Comparison of ENCODE assay signal across 8 mouse cellular contexts in genomic region chr12:85305247-85305892, GRCm38 (mm10). TPM values are rescaled to one million over a fixed set of nuclear protein-coding genes. Genes with fewer than 3 reads are reported as not detected.
DNase-seq lines count a peak whose midpoint lies in the region; ATAC-seq and TF ChIP-seq lines count a peak whose summit lies in the region.

No protein-coding gene starts in this region.

- H3K27ac ChIP-seq in hindbrain, embryonic 10.5 days, result no peak overlapping the region
- H3K27ac ChIP-seq in hindbrain, embryonic 12.5 days, result no peak overlapping the region
- H3K27ac ChIP-seq in kidney, adult 2 months (ENCODE audit: insufficient read depth, low read depth, low read length), result peak overlapping the region; percentile 11; the same call in 1 of the 2 replicates
- no peak overlapping the region for H3K27ac ChIP-seq in limb, embryonic 11.5 days (replicated peaks; ENCODE audit: low read depth, low read length)
- H3K27ac ChIP-seq in midbrain, embryonic 13.5 days, result no peak overlapping the region

- H3K36me3 ChIP-seq in hindbrain, embryonic 10.5 days, result peaks cover 98% of the 10 kb centered on the region
- H3K36me3 ChIP-seq in hindbrain, embryonic 12.5 days, result peaks cover 92% of the 10 kb centered on the region
- H3K36me3 ChIP-seq in kidney, adult 2 months (ENCODE audit: control insufficient read depth, insufficient read depth, low read length), result peaks cover 7% of the 10 kb centered on the region; the same call in 1 of the 2 replicates
- peaks cover 19% of the 10 kb centered on the region for H3K36me3 ChIP-seq in limb, embryonic 11.5 days (ENCODE audit: control insufficient read depth, insufficient read depth, low read length)
- peaks cover 92% of the 10 kb centered on the region for H3K36me3 ChIP-seq in midbrain, embryonic 13.5 days

- 56% methylated on average over 16 of the region's 16 CpGs for WGBS in hindbrain, embryonic 10.5 days
- 52% methylated on average over 16 of the region's 16 CpGs for WGBS in hindbrain, embryonic 12.5 days
- WGBS in kidney, adult 2 months, result 25% methylated on average over 16 of the region's 16 CpGs
- WGBS in limb, embryonic 11.5 days, result 51% methylated on average over 16 of the region's 16 CpGs
- 51% methylated on average over 16 of the region's 16 CpGs for WGBS in midbrain, embryonic 13.5 days

- H3K4me1 ChIP-seq in hindbrain, embryonic 10.5 days (replicated peaks), result no peaks in the 10 kb centered on the region
- H3K4me1 ChIP-seq in hindbrain, embryonic 12.5 days, result no peaks in the 10 kb centered on the region
- H3K4me1 ChIP-seq in kidney, adult 2 months (ENCODE audit: control insufficient read depth, insufficient read depth, low read length), result peaks cover 11% of the 10 kb centered on the region; the same call in 1 of the 2 replicates
- no peaks in the 10 kb centered on the region for H3K4me1 ChIP-seq in limb, embryonic 11.5 days (ENCODE audit: control insufficient read depth, insufficient read depth, low read length)
- no peaks in the 10 kb centered on the region for H3K4me1 ChIP-seq in midbrain, embryonic 13.5 days (replicated peaks)

- no peak overlapping the region for H3K4me2 ChIP-seq in hindbrain, embryonic 12.5 days (replicated peaks)
- H3K4me2 ChIP-seq in limb, embryonic 11.5 days (ENCODE audit: low read depth, severe bottlenecking), result no peak overlapping the region
- no peak overlapping the region for H3K4me2 ChIP-seq in midbrain, embryonic 13.5 days (replicated peaks)

- no peak overlapping the region for H3K9ac ChIP-seq in hindbrain, embryonic 12.5 days
- no peak overlapping the region for H3K9ac ChIP-seq in limb, embryonic 11.5 days (ENCODE audit: low read length)
- no peak overlapping the region for H3K9ac ChIP-seq in midbrain, embryonic 13.5 days (replicated peaks)

- peak; percentile 82 for DNase-seq in hindbrain, embryonic 10.5 days (ENCODE audit: low spot score)
- DNase-seq in embryo, embryonic 11.5 days (ENCODE audit: low read depth, low spot score), result peak; percentile 83
- DNase-seq in heart, adult 11 months, result peak; percentile 97
- DNase-seq in kidney, adult 2 months, result peak; percentile 90
- DNase-seq in limb, embryonic 11.5 days (ENCODE audit: low spot score), result peak; percentile 93
- peak; percentile 73 for DNase-seq in spleen, adult 12 weeks (ENCODE audit: low spot score)

- H3K27me3 ChIP-seq in hindbrain, embryonic 10.5 days (ENCODE audit: insufficient read depth, poor library complexity, severe bottlenecking), result no peaks in the 10 kb centered on the region
- H3K27me3 ChIP-seq in hindbrain, embryonic 12.5 days, result no peaks in the 10 kb centered on the region
- no peaks in the 10 kb centered on the region for H3K27me3 ChIP-seq in kidney, adult 2 months (replicated peaks; ENCODE audit: control insufficient read depth, insufficient read depth, low read length)
- no peaks in the 10 kb centered on the region for H3K27me3 ChIP-seq in limb, embryonic 11.5 days (ENCODE audit: control insufficient read depth, insufficient read depth, low read length)
- H3K27me3 ChIP-seq in midbrain, embryonic 13.5 days, result no peaks in the 10 kb centered on the region

- peak; percentile 100 for TF ChIP-seq CTCF in kidney, adult 2 months (conservative IDR thresholded peaks at IDR 0.05; ENCODE audit: insufficient read depth, insufficient read length, low read depth, low read length)

- H3K9me3 ChIP-seq in hindbrain, embryonic 10.5 days, result no peaks in the 10 kb centered on the region
- no peaks in the 10 kb centered on the region for H3K9me3 ChIP-seq in hindbrain, embryonic 12.5 days (replicated peaks)
- no peaks in the 10 kb centered on the region for H3K9me3 ChIP-seq in limb, embryonic 11.5 days (ENCODE audit: control insufficient read depth, low read length)
- no peaks in the 10 kb centered on the region for H3K9me3 ChIP-seq in midbrain, embryonic 13.5 days

- no peak; the same call in 1 of the 2 replicates for ATAC-seq in hindbrain, embryonic 12.5 days (ENCODE audit: low FRiP score)
- no peak; the same call in 1 of the 2 replicates for ATAC-seq in limb, embryonic 11.5 days (ENCODE audit: insufficient number of reproducible peaks, low FRiP score, low TSS enrichment, low read depth)
- peak; percentile 24; the same call in 1 of the 2 replicates for ATAC-seq in midbrain, embryonic 13.5 days

- TF ChIP-seq POLR2A in kidney, adult 2 months (IDR thresholded peaks at IDR 0.05; ENCODE audit: low read depth, low read length), result no peak

- H3K4me3 ChIP-seq in hindbrain, embryonic 10.5 days, result no peak overlapping the region
- H3K4me3 ChIP-seq in hindbrain, embryonic 12.5 days, result no peak overlapping the region
- peak overlapping the region; percentile 32; the same call in 1 of the 2 replicates for H3K4me3 ChIP-seq in kidney, adult 2 months (ENCODE audit: insufficient read depth, low read depth, low read length)
- no peak overlapping the region for H3K4me3 ChIP-seq in limb, embryonic 11.5 days (ENCODE audit: low read depth, low read length)
- H3K4me3 ChIP-seq in midbrain, embryonic 13.5 days (replicated peaks), result no peak overlapping the region

RNA-seq across cellular contexts. Expression of gene Zc2hc1c, which starts 17.0 kb away (rescaled TPM):
- polyA plus RNA-seq in hindbrain, embryonic 10.5 days (2016; fragmentation: Nextera tagmentation; extraction: Ambion mirVana), result 1.1 and 1.7 TPM in 2 replicates
- 1.3 and 1.4 TPM in 2 replicates for polyA plus RNA-seq in hindbrain, embryonic 12.5 days (2016; fragmentation: Nextera tagmentation; extraction: Ambion mirVana)
- polyA plus RNA-seq in kidney, adult 2 months (2012; rRNA removed), result 2.8 and 3.2 TPM in 2 replicates
- 0.67 and 0.85 TPM in 2 replicates for polyA plus RNA-seq in limb, embryonic 11.5 days (2014; fragmentation: Nextera tagmentation; extraction: Ambion mirVana)
- 1.3 TPM in 2 replicates for polyA plus RNA-seq in midbrain, embryonic 13.5 days (2015; fragmentation: Nextera tagmentation; extraction: Ambion mirVana)

RNA-seq across cellular contexts. Expression of gene Acyp1, which starts 17.1 kb away (rescaled TPM):
- 59.2 and 75.5 TPM in 2 replicates for polyA plus RNA-seq in hindbrain, embryonic 10.5 days (2016; fragmentation: Nextera tagmentation; extraction: Ambion mirVana)
- 62.2 and 67.9 TPM in 2 replicates for polyA plus RNA-seq in hindbrain, embryonic 12.5 days (2016; fragmentation: Nextera tagmentation; extraction: Ambion mirVana)
- polyA plus RNA-seq in kidney, adult 2 months (2012; rRNA removed), result 9.6 and 19.1 TPM in 2 replicates
- 55.1 and 62.3 TPM in 2 replicates for polyA plus RNA-seq in limb, embryonic 11.5 days (2014; fragmentation: Nextera tagmentation; extraction: Ambion mirVana)
- polyA plus RNA-seq in midbrain, embryonic 13.5 days (2015; fragmentation: Nextera tagmentation; extraction: Ambion mirVana), result 68.1 and 71.4 TPM in 2 replicates

RNA-seq across cellular contexts. Expression of gene Nek9, which starts 33.8 kb away (rescaled TPM):
- polyA plus RNA-seq in hindbrain, embryonic 10.5 days (2016; fragmentation: Nextera tagmentation; extraction: Ambion mirVana), result 16.9 and 22.8 TPM in 2 replicates
- 26.7 and 28.2 TPM in 2 replicates for polyA plus RNA-seq in hindbrain, embryonic 12.5 days (2016; fragmentation: Nextera tagmentation; extraction: Ambion mirVana)
- 24.9 and 27.8 TPM in 2 replicates for polyA plus RNA-seq in kidney, adult 2 months (2012; rRNA removed)
- polyA plus RNA-seq in limb, embryonic 11.5 days (2014; fragmentation: Nextera tagmentation; extraction: Ambion mirVana), result 18.7 and 19.0 TPM in 2 replicates
- 12.6 and 13.5 TPM in 2 replicates for polyA plus RNA-seq in midbrain, embryonic 13.5 days (2015; fragmentation: Nextera tagmentation; extraction: Ambion mirVana)

RNA-seq across cellular contexts. Expression of gene Mlh3, which starts 35.0 kb away (rescaled TPM):
- 5.5 and 8.8 TPM in 2 replicates for polyA plus RNA-seq in hindbrain, embryonic 10.5 days (2016; fragmentation: Nextera tagmentation; extraction: Ambion mirVana)
- polyA plus RNA-seq in hindbrain, embryonic 12.5 days (2016; fragmentation: Nextera tagmentation; extraction: Ambion mirVana), result 9.1 and 9.8 TPM in 2 replicates
- polyA plus RNA-seq in kidney, adult 2 months (2012; rRNA removed), result 8.1 and 9.6 TPM in 2 replicates
- polyA plus RNA-seq in limb, embryonic 11.5 days (2014; fragmentation: Nextera tagmentation; extraction: Ambion mirVana), result 9.5 and 10.3 TPM in 2 replicates
- polyA plus RNA-seq in midbrain, embryonic 13.5 days (2015; fragmentation: Nextera tagmentation; extraction: Ambion mirVana), result 8.9 and 9.0 TPM in 2 replicates
